Comparison of ENCODE assay signal across 9 mouse cellular contexts in the genomic region with DNA sequence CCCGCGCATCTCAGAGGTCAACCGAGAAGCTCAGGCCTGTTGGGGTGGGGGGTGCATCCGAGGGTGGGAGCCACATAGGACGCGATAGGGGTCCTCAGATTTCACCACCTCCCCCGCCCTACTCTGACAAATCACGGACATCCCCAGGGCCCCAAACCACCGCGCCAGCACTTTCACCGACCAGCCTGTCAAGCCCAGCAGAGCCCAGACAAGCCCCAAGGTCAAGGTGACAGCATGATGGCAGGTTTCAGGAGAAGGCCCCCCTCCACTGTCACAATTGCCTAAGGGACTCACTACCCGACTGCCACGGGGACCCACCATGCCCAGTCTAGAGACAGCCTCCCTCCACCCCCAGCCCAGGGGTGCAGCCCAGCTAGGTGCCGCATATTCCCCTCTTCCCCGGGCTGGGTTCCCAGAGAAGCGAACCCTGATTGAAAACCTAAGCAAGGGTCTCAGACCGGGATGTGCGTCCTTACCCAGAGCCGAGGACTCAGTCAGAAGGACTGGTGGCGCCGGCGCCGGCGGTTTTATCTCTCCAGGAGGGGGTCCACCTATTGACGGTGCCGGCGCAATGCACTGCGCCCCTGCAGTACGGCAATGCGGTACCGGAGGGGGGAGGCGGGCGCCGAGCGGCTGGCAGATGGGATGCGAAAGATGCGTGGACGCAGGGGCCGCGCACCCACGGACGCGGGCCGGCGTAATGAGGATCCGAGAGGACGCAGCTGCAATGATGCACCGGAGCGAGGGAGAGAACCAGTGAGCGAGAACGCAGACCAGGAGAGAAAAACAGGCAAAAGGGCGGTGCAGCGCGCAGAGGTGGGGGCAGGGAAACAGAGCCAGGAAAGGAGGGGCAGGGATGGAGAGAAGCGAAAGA. TPM values are rescaled to one million over a fixed set of nuclear protein-coding genes. Genes with fewer than 3 reads are reported as not detected.
DNase-seq lines count a peak whose midpoint lies in the region; ATAC-seq and TF ChIP-seq lines count a peak whose summit lies in the region.
"Had no signal": no experiment of that assay in that cellular context is flagged by ENCODE, and none has a peak within 500 bp of the region (broad histone marks: within the 10 kb centered on the region; RNA-seq: fewer than 3 reads in every experiment).

A gene (minus strand): TSS at position 767 of the 874 bp plus-strand sequence.

- H3K4me3 ChIP-seq in thymus, adult 2 months (ENCODE audit: control insufficient read depth, insufficient read depth, low read length): no peak within 1 kb of the TSS
- H3K4me3 ChIP-seq in embryonic facial prominence, embryonic 13.5 days: peak within 1 kb of the TSS; percentile 39
- H3K4me3 ChIP-seq in neural tube, embryonic 13.5 days: peak within 1 kb of the TSS; percentile 55
- H3K4me3 ChIP-seq: liver, embryonic 15.5 days had no signal

- no peak for TF ChIP-seq CTCF in thymus, adult 2 months (IDR thresholded peaks at IDR 0.05; ENCODE audit: borderline replicate concordance, control insufficient read depth, extremely low read depth, insufficient read depth, low read length, poor library complexity)

- peaks cover 14% of the 10 kb centered on the region; the same call in 1 of the 2 replicates for H3K27me3 ChIP-seq in thymus, adult 2 months (ENCODE audit: control insufficient read depth, insufficient read depth, low read length)
- H3K27me3 ChIP-seq in embryonic facial prominence, embryonic 13.5 days: peaks cover 71% of the 10 kb centered on the region
- H3K27me3 ChIP-seq in neural tube, embryonic 13.5 days: peaks cover 44% of the 10 kb centered on the region

- H3K27ac ChIP-seq in thymus, adult 2 months (ENCODE audit: control insufficient read depth, insufficient read depth, low read length): no peak within 1 kb of the TSS
- H3K27ac ChIP-seq in embryonic facial prominence, embryonic 13.5 days: no peak within 1 kb of the TSS
- peak within 1 kb of the TSS; percentile 84 for H3K27ac ChIP-seq in neural tube, embryonic 13.5 days (replicated peaks)
- H3K27ac ChIP-seq: liver, embryonic 15.5 days had no signal

- H3K4me2 ChIP-seq in embryonic facial prominence, embryonic 13.5 days: peak within 1 kb of the TSS; percentile 63
- H3K4me2 ChIP-seq in neural tube, embryonic 13.5 days: peak within 1 kb of the TSS; percentile 66
- H3K4me2 ChIP-seq: liver, embryonic 15.5 days had no signal

- no peaks in the 10 kb centered on the region for H3K9me3 ChIP-seq in embryonic facial prominence, embryonic 13.5 days
- H3K9me3 ChIP-seq in neural tube, embryonic 13.5 days: no peaks in the 10 kb centered on the region
- H3K9me3 ChIP-seq: liver, embryonic 15.5 days had no signal

- no peaks in the 10 kb centered on the region for H3K4me1 ChIP-seq in thymus, adult 2 months (replicated peaks; ENCODE audit: control insufficient read depth, insufficient read depth, low read length)
- peaks cover 7% of the 10 kb centered on the region for H3K4me1 ChIP-seq in embryonic facial prominence, embryonic 13.5 days
- H3K4me1 ChIP-seq in neural tube, embryonic 13.5 days (replicated peaks): peaks cover 47% of the 10 kb centered on the region
- H3K4me1 ChIP-seq: liver, embryonic 15.5 days had no signal

- 14% methylated on average over 55 of the region's 55 CpGs for WGBS in thymus, adult 2 months
- 3% methylated on average over 55 of the region's 55 CpGs for WGBS in embryonic facial prominence, embryonic 13.5 days
- WGBS in neural tube, embryonic 13.5 days: 4% methylated on average over 55 of the region's 55 CpGs

- peak within 1 kb of the TSS; percentile 32; the same call in 1 of the 2 replicates for H3K9ac ChIP-seq in embryonic facial prominence, embryonic 13.5 days
- peak within 1 kb of the TSS; percentile 85 for H3K9ac ChIP-seq in neural tube, embryonic 13.5 days
- H3K9ac ChIP-seq: liver, embryonic 15.5 days had no signal

- no peak for DNase-seq in thymus, adult 2 months
- no peak for DNase-seq in thymus, postnatal 10 days (ENCODE audit: low spot score in 2 of 2)
- DNase-seq in heart, adult 8-10 months (ENCODE audit: low spot score): no peak
- DNase-seq in layer of hippocampus, postnatal 14 days (ENCODE audit: low spot score in 2 of 2): peak; percentile 76 to 77
- DNase-seq in thymus, postnatal 4 days: no peak
- DNase-seq in kidney, postnatal 14 days: no peak

- no peak for TF ChIP-seq POLR2A in thymus, adult 2 months (IDR thresholded peaks at IDR 0.05; ENCODE audit: control insufficient read depth, extremely low read depth, insufficient read depth, low read length, poor library complexity)

- ATAC-seq in embryonic facial prominence, embryonic 13.5 days (ENCODE audit: insufficient number of reproducible peaks, insufficient read depth, low FRiP score, low TSS enrichment, low read depth): no peak
- ATAC-seq in neural tube, embryonic 13.5 days (ENCODE audit: low read depth): peak; percentile 65

- no peaks in the 10 kb centered on the region for H3K36me3 ChIP-seq in thymus, adult 2 months (ENCODE audit: control insufficient read depth, insufficient read depth, low read length)
- no peaks in the 10 kb centered on the region for H3K36me3 ChIP-seq in embryonic facial prominence, embryonic 13.5 days
- H3K36me3 ChIP-seq in neural tube, embryonic 13.5 days: peaks cover 13% of the 10 kb centered on the region
- H3K36me3 ChIP-seq: liver, embryonic 15.5 days had no signal

RNA-seq across cellular contexts. Expression of the gene that starts here (rescaled TPM):
- polyA plus RNA-seq in thymus, adult 2 months (2012; rRNA removed): 2.7 and 42.5 TPM in 2 replicates
- polyA plus RNA-seq in embryonic facial prominence, embryonic 13.5 days (2015; fragmentation: Nextera tagmentation; extraction: Ambion mirVana): 0.20 TPM in 1 of 2 replicates, not detected in the other
- total RNA-seq in heart, adult 8-10 months (2022): 1,000 to 10,000 TPM; 1,613 to 1,715 (median 1,670) TPM
- total RNA-seq in layer of hippocampus, postnatal 14 days (2021): 100 to 1,000 TPM; 904 to 919 TPM
- 7.7 and 8.9 TPM in 2 replicates for polyA plus RNA-seq in neural tube, embryonic 13.5 days (2015; fragmentation: Nextera tagmentation; extraction: Ambion mirVana)
- polyA plus RNA-seq: liver, embryonic 15.5 days had no signal

Comparison
In these comparisons a context has a peak if more than half of its experiments do, and no peak if none do; other contexts are left out.
1. DNase-seq: peak in layer of hippocampus, postnatal 14 days (2 of 2); none in thymus, adult 2 months (single experiment), thymus, postnatal 10 days (0 of 2), heart, adult 8-10 months (single experiment), thymus, postnatal 4 days (single experiment) and kidney, postnatal 14 days (single experiment).